Mouse (Mus musculus): ENCODE measurements around the gene Sec14l1.

- no peak for TF ChIP-seq CTCF (IDR thresholded peaks at IDR 0.05; ENCODE audit: low read depth, low read length)
- no peak for TF ChIP-seq GATA1 (IDR thresholded peaks at IDR 0.05; ENCODE audit: borderline replicate concordance, low read length)
- no peak for TF ChIP-seq GATA2 (IDR thresholded peaks at IDR 0.05; ENCODE audit: borderline replicate concordance, low read depth, low read length)
- TF ChIP-seq POLR2AphosphoS5 (IDR thresholded peaks at IDR 0.05; ENCODE audit: insufficient replicate concordance, low read depth, low read length), result no peak
- no peak for TF ChIP-seq TAL1 (conservative IDR thresholded peaks at IDR 0.05; ENCODE audit: low read depth, low read length)
Observed at GRCm38 (mm10) chr11:117194475-117194937, 79.5 kb downstream of the Sec14l1 start.
